ENCODE assay signal across 8 mouse cellular contexts in genomic region chr7:99079522-99079921, GRCm38 (mm10).
DNase-seq lines count a peak whose midpoint lies in the region.

No protein-coding gene starts in this region.

- DNase-seq in heart, adult 18-20 months: peak; percentile 30 to 86
- no peak for DNase-seq in heart, adult 11 months
- DNase-seq in 3T3-L1 (ENCODE audit: low read depth, low spot score): peak; percentile 71
- peak; percentile 37 for DNase-seq in T-cell, adult 2 months (ENCODE audit: low spot score)
- peak; percentile 57 for DNase-seq in embryo, embryonic 10 days (ENCODE audit: low spot score)
- peak; percentile 73 to 84 for DNase-seq in layer of hippocampus, postnatal 14 days (ENCODE audit: low spot score in 2 of 2)
- DNase-seq in natural killer cell, adult 2 months (ENCODE audit: low spot score in 2 of 2): peak; percentile 13 to 33
- no peak for DNase-seq in yolk sac, embryonic 10.5 days (ENCODE audit: low spot score)

Comparison
In these comparisons a context has a peak if more than half of its experiments do, and no peak if none do; other contexts are left out.
1. DNase-seq: peak in heart, adult 18-20 months (2 of 2), 3T3-L1 (single experiment), T-cell, adult 2 months (single experiment), embryo, embryonic 10 days (single experiment), layer of hippocampus, postnatal 14 days (2 of 2) and natural killer cell, adult 2 months (2 of 2); none in heart, adult 11 months (single experiment) and yolk sac, embryonic 10.5 days (single experiment).